Mouse (Mus musculus) spleen, adult 18-20 months (tissue): Measurements from ENCODE around the gene 2010111I01Rik.
"Not testable (repeated sequence)": the region's sequence is repeated elsewhere in the genome, so short reads cannot be mapped to it uniquely, and the experiment has no call there.

ENCODE experiments used
- DNase-seq, 2 experiments: peaks; one replicate each; pipeline ENCODE4 v3.0.0; 2022; ENCODE audit warnings: mixed read lengths in 2 of 2

2010111I01Rik gene

GRCm38 (mm10) chr13:62956776-62957175 lies 7.9 kb upstream of the 2010111I01Rik start:
- no peak for DNase-seq

- DNase-seq, result no peak
Observed at GRCm38 (mm10) chr13:62963358-62963757, 1.3 kb upstream of the 2010111I01Rik start.

- no peak for DNase-seq
Observed at GRCm38 (mm10) chr13:62968223-62968622, 3.5 kb downstream of the 2010111I01Rik start.

- DNase-seq, result no peak
Observed at GRCm38 (mm10) chr13:62970515-62971269, 6.0 kb downstream of the 2010111I01Rik start.

GRCm38 (mm10) chr13:62972403-62972802 lies 7.7 kb downstream of the 2010111I01Rik start:
- DNase-seq, result no peak

GRCm38 (mm10) chr13:62973111-62973510 lies 8.4 kb downstream of the 2010111I01Rik start:
- DNase-seq, result no peak

- no peak for DNase-seq
Observed at GRCm38 (mm10) chr13:62978104-62978503, 13.4 kb downstream of the 2010111I01Rik start.

GRCm38 (mm10) chr13:62978784-62979183 lies 14.1 kb downstream of the 2010111I01Rik start:
- no peak for DNase-seq

- DNase-seq, result no peak
Observed at GRCm38 (mm10) chr13:62979215-62979614, 14.5 kb downstream of the 2010111I01Rik start.

GRCm38 (mm10) chr13:62980131-62980530 lies 15.4 kb downstream of the 2010111I01Rik start:
- no peak for DNase-seq

- DNase-seq, result no peak
Observed at GRCm38 (mm10) chr13:62984485-62984884, 19.8 kb downstream of the 2010111I01Rik start.

- DNase-seq, result no peak
Observed at GRCm38 (mm10) chr13:62989891-62990490, 25.3 kb downstream of the 2010111I01Rik start.

- no peak for DNase-seq
Observed at GRCm38 (mm10) chr13:62993543-62994477, 29.1 kb downstream of the 2010111I01Rik start.

GRCm38 (mm10) chr13:62996767-62997166 lies 32.1 kb downstream of the 2010111I01Rik start:
- DNase-seq, result no peak

GRCm38 (mm10) chr13:63007491-63007890 lies 42.8 kb downstream of the 2010111I01Rik start:
- DNase-seq, result not testable (repeated sequence)

GRCm38 (mm10) chr13:63010345-63011090 lies 45.8 kb downstream of the 2010111I01Rik start:
- no peak for DNase-seq

- DNase-seq, result no peak
Observed at GRCm38 (mm10) chr13:63014353-63014752, 49.7 kb downstream of the 2010111I01Rik start.

- DNase-seq, result no peak
Observed at GRCm38 (mm10) chr13:63015362-63015761, 50.7 kb downstream of the 2010111I01Rik start.

- no peak for DNase-seq
Observed at GRCm38 (mm10) chr13:63016056-63016455, 51.4 kb downstream of the 2010111I01Rik start.

- DNase-seq, result no peak
Observed at GRCm38 (mm10) chr13:63023243-63024217, 58.8 kb downstream of the 2010111I01Rik start.

- no peak for DNase-seq
Observed at GRCm38 (mm10) chr13:63030023-63030422, 65.3 kb downstream of the 2010111I01Rik start.
